Mouse (Mus musculus) MEL (cell line): ENCODE results near the gene Plbd2. TPM values are rescaled to one million over a fixed set of nuclear protein-coding genes. Genes with fewer than 3 reads are reported as not detected.

Experiments
- DNase-seq: peaks from one replicate; pipeline ENCODE4 v3.0.0; 2011; ENCODE audit warnings: low read depth, low spot score
- H3K27ac ChIP-seq: 2 replicates; pipeline ENCODE4 v1.5.1; 2012; ENCODE audit warnings: low read depth, mild to moderate bottlenecking, control low read depth, low read length, moderate library complexity; ENCODE audit not compliant: control insufficient read depth
- H3K27me3 ChIP-seq, 2 experiments: fragments of 150-350 bp in 1 of 2; sonication (generic) in 1 of 2; 2 replicates each; pipeline ENCODE4 v1.6.1; 2012; ENCODE audit warnings: low read length in 2 of 2, mild to moderate bottlenecking in 2 of 2, improper control_type of control experiment in 1 of 2, moderate library complexity in 1 of 2; ENCODE audit not compliant: insufficient read depth in 2 of 2, control insufficient read depth in 1 of 2
- H3K36me3 ChIP-seq, 2 experiments: 2 replicates each; pipeline ENCODE4 v1.6.1; 2012 to 2014; ENCODE audit warnings: low read length in 2 of 2, improper control_type of control experiment in 1 of 2, inconsistent platforms in 1 of 2, mild to moderate bottlenecking in 1 of 2; ENCODE audit not compliant: insufficient read depth in 2 of 2, control insufficient read depth in 1 of 2
- H3K4me1 ChIP-seq, 2 experiments: fragments of 150-350 bp in 1 of 2; sonication (generic) in 1 of 2; 2 replicates each; pipeline ENCODE4 v1.6.1; 2012; ENCODE audit warnings: low read length in 2 of 2, improper control_type of control experiment in 1 of 2, mild to moderate bottlenecking in 1 of 2; ENCODE audit not compliant: insufficient read depth in 2 of 2, control insufficient read depth in 1 of 2
- H3K4me3 ChIP-seq, 2 experiments: fragments of 150-350 bp in 1 of 2; sonication (generic) in 1 of 2; 2 replicates each; pipeline ENCODE4 v1.5.1; 2012; ENCODE audit warnings: low read depth in 2 of 2, low read length in 2 of 2, mild to moderate bottlenecking in 2 of 2, moderate library complexity in 2 of 2, control low read depth in 1 of 2, improper control_type of control experiment in 1 of 2; ENCODE audit not compliant: control insufficient read depth in 1 of 2, insufficient read depth in 1 of 2
- H3K79me2 ChIP-seq: 2 replicates; pipeline ENCODE4 v1.6.1; 2012; ENCODE audit warnings: mild to moderate bottlenecking, low read length, moderate library complexity; ENCODE audit not compliant: control insufficient read depth, poor library complexity, insufficient read depth
- H3K9ac ChIP-seq: 2 replicates; pipeline ENCODE4 v1.6.1; 2012; ENCODE audit warnings: low read depth, mild to moderate bottlenecking, control low read depth, low read length, moderate library complexity; ENCODE audit not compliant: control insufficient read depth, poor library complexity, severe bottlenecking
- H3K9me3 ChIP-seq: fragments of 150-350 bp; sonication (generic); replicated peaks from 2 replicates; pipeline ENCODE4 v1.6.1; 2012; ENCODE audit warnings: mild to moderate bottlenecking, low read length, improper control_type of control experiment, moderate library complexity; ENCODE audit not compliant: insufficient read depth
- CHD2 ChIP-seq: IDR thresholded peaks from 2 replicates; pipeline ENCODE4 v1.6.1; 2011; ENCODE audit warnings: low read length, improper control_type of control experiment
- CTCF ChIP-seq, 3 experiments: IDR thresholded peaks in 2 of 3; conservative IDR thresholded peaks in 1 of 3; 2 replicates each; pipeline ENCODE4 v1.5.1; 2011 to 2012; ENCODE audit warnings: low read length in 3 of 3, low read depth in 2 of 3, mild to moderate bottlenecking in 2 of 3, improper control_type of control experiment in 1 of 3, inconsistent platforms in 1 of 3, mixed read lengths in 1 of 3, moderate library complexity in 1 of 3; ENCODE audit not compliant: control insufficient read depth in 1 of 3, insufficient read depth in 1 of 3, poor library complexity in 1 of 3, severe bottlenecking in 1 of 3
- E2F4 ChIP-seq: IDR thresholded peaks from 2 replicates; pipeline ENCODE4 v1.6.1; 2011; ENCODE audit warnings: low read depth, low read length, improper control_type of control experiment, borderline replicate concordance
- ELF1 ChIP-seq: IDR thresholded peaks from 2 replicates; pipeline ENCODE4 v1.6.1; 2014; ENCODE audit warnings: low read depth, mild to moderate bottlenecking, inconsistent platforms, low read length, improper control_type of control experiment, moderate library complexity
- EP300 ChIP-seq, 2 experiments: IDR thresholded peaks; 2 replicates each; pipeline ENCODE4 v1.6.1; 2011; ENCODE audit warnings: improper control_type of control experiment in 2 of 2, low read length in 2 of 2, low read depth in 1 of 2, mild to moderate bottlenecking in 1 of 2
- ETS1 ChIP-seq: IDR thresholded peaks from 2 replicates; pipeline ENCODE4 v1.6.1; 2012; ENCODE audit warnings: low read depth, mild to moderate bottlenecking, inconsistent platforms, low read length, improper control_type of control experiment, moderate library complexity
- GABPA ChIP-seq: IDR thresholded peaks from 2 replicates; pipeline ENCODE4 v1.6.1; 2012; ENCODE audit warnings: low read depth, mild to moderate bottlenecking, inconsistent platforms, low read length, improper control_type of control experiment, moderate library complexity
- GATA1 ChIP-seq: IDR thresholded peaks from 2 replicates; pipeline ENCODE4 v1.6.1; 2011; ENCODE audit warnings: low read depth, low read length, improper control_type of control experiment
- HCFC1 ChIP-seq: IDR thresholded peaks from 2 replicates; pipeline ENCODE4 v1.6.1; 2012; ENCODE audit warnings: low read depth, mild to moderate bottlenecking, inconsistent platforms, low read length, improper control_type of control experiment, moderate library complexity
- JUND ChIP-seq: IDR thresholded peaks from 2 replicates; pipeline ENCODE4 v1.6.1; 2011; ENCODE audit warnings: low read depth, mild to moderate bottlenecking, improper control_type of control experiment, low read length
- KAT2A ChIP-seq: conservative IDR thresholded peaks from 2 replicates; pipeline ENCODE4 v1.6.1; 2012; ENCODE audit warnings: low read depth, low read length, improper control_type of control experiment, inconsistent platforms
- MAFK ChIP-seq: IDR thresholded peaks from 2 replicates; pipeline ENCODE4 v1.6.1; 2011; ENCODE audit warnings: low read depth, mild to moderate bottlenecking, low read length, improper control_type of control experiment, borderline replicate concordance
- MAX ChIP-seq: IDR thresholded peaks from 2 replicates; pipeline ENCODE4 v1.6.1; 2011; ENCODE audit warnings: low read length, improper control_type of control experiment
- MAZ ChIP-seq: IDR thresholded peaks from 2 replicates; pipeline ENCODE4 v1.6.1; 2012; ENCODE audit warnings: low read depth, mild to moderate bottlenecking, inconsistent platforms, low read length, improper control_type of control experiment
- MYB ChIP-seq: IDR thresholded peaks from 2 replicates; pipeline ENCODE4 v1.6.1; 2011; ENCODE audit warnings: mild to moderate bottlenecking, low read depth, low read length, improper control_type of control experiment
- MYC ChIP-seq: IDR thresholded peaks from 2 replicates; pipeline ENCODE4 v1.6.1; 2011; ENCODE audit warnings: low read depth, mild to moderate bottlenecking, low read length, improper control_type of control experiment, moderate library complexity
- NELFE ChIP-seq: IDR thresholded peaks from 2 replicates; pipeline ENCODE4 v1.6.1; 2011; ENCODE audit warnings: low read depth, low read length, improper control_type of control experiment
- NRF1 ChIP-seq: IDR thresholded peaks from 2 replicates; pipeline ENCODE4 v1.6.1; 2014; ENCODE audit warnings: low read depth, mild to moderate bottlenecking, inconsistent platforms, low read length, improper control_type of control experiment, moderate library complexity; ENCODE audit not compliant: poor library complexity, insufficient read depth, severe bottlenecking
- POLR2A ChIP-seq, 2 experiments: IDR thresholded peaks; 2 replicates each; pipeline ENCODE4 v1.6.1; 2011 to 2012; ENCODE audit warnings: low read length in 2 of 2, mild to moderate bottlenecking in 2 of 2, control low read depth in 1 of 2, improper control_type of control experiment in 1 of 2, low read depth in 1 of 2, moderate library complexity in 1 of 2; ENCODE audit not compliant: control insufficient read depth in 1 of 2, insufficient read depth in 1 of 2, poor library complexity in 1 of 2
- RAD21 ChIP-seq: IDR thresholded peaks from 2 replicates; pipeline ENCODE4 v1.6.1; 2011; ENCODE audit warnings: mild to moderate bottlenecking, low read depth, low read length, improper control_type of control experiment
- RCOR1 ChIP-seq: IDR thresholded peaks from 2 replicates; pipeline ENCODE4 v1.6.1; 2012; ENCODE audit warnings: low read depth, mild to moderate bottlenecking, inconsistent platforms, low read length, improper control_type of control experiment
- UBTF ChIP-seq: IDR thresholded peaks from 2 replicates; pipeline ENCODE4 v1.6.1; 2012; ENCODE audit warnings: low read depth, mild to moderate bottlenecking, inconsistent platforms, low read length, improper control_type of control experiment, moderate library complexity, borderline replicate concordance; ENCODE audit not compliant: insufficient read depth
- USF2 ChIP-seq, 2 experiments: IDR thresholded peaks; 2 replicates each; pipeline ENCODE4 v1.6.1; 2011 to 2012; ENCODE audit warnings: improper control_type of control experiment in 2 of 2, low read length in 2 of 2, borderline replicate concordance in 1 of 2, inconsistent platforms in 1 of 2, low read depth in 1 of 2, mild to moderate bottlenecking in 1 of 2; ENCODE audit not compliant: insufficient read depth in 1 of 2
- ZMIZ1 ChIP-seq: IDR thresholded peaks from 2 replicates; pipeline ENCODE4 v1.6.1; 2012; ENCODE audit warnings: low read depth, mild to moderate bottlenecking, inconsistent platforms, low read length, improper control_type of control experiment, moderate library complexity
- ZNF384 ChIP-seq: IDR thresholded peaks from 2 replicates; pipeline ENCODE4 v1.6.1; 2012; ENCODE audit warnings: low read depth, mild to moderate bottlenecking, inconsistent platforms, low read length, improper control_type of control experiment
- polyA plus RNA-seq, 2 experiments: library from polyadenylated mRNA; stranded (reverse) in 1 of 2; unstranded in 1 of 2; fragments of >175 nt in 1 of 2; fragments of >200 nt in 1 of 2; gene quantifications; 2 replicates each; pipeline versions ENCODE4 v1.2.1 to v1.2.4; 2012; ENCODE audit warnings: low replicate concordance in 2 of 2, low read depth in 1 of 2; ENCODE audit not compliant: insufficient read length in 2 of 2, insufficient read depth in 1 of 2, missing spikeins in 1 of 2
- total RNA-seq: library from RNA; depleted of rRNA; stranded (reverse); fragments of 300-350 nt; gene quantifications from 2 replicates; pipeline ENCODE4 v1.2.3, GENCODE M21; 2012

Gene Plbd2
- total and polyA plus RNA-seq, 3 experiments: 10.1 to 30.5 TPM; not detected in 1

GRCm38 (mm10) chr5:120436885-120437495 is 66.4 kb downstream of the Plbd2 start:
- DNase-seq: no peak
- Histone ChIP-seq H3K27me3 (no peaks in the 10 kb centered on the region), H3K9ac (no peak overlapping the region), H3K9me3 (no peaks in the 10 kb centered on the region), H3K79me2 (no peaks in the 10 kb centered on the region)
- TF ChIP-seq RCOR1 (no peak), JUND (no peak), KAT2A (no peak), USF2 (IDR thresholded peaks at IDR 0.05; ENCODE audit: borderline replicate concordance in 1 of 2, insufficient read depth in 1 of 2, low read depth in 1 of 2, low read length in 2 of 2) (no peak), MAFK (no peak), POLR2A (IDR thresholded peaks at IDR 0.05; ENCODE audit: control insufficient read depth in 1 of 2, insufficient read depth in 1 of 2, low read depth in 1 of 2, low read length in 2 of 2, poor library complexity in 1 of 2) (no peak), MYB (no peak), GATA1 (no peak), ZMIZ1 (no peak), MAZ (no peak), MAX (no peak), UBTF (no peak), CTCF (IDR thresholded peaks at IDR 0.05 in 2 of 3, conservative IDR thresholded peaks at IDR 0.05 in 1 of 3; ENCODE audit: control insufficient read depth in 1 of 3, insufficient read depth in 1 of 3, low read depth in 2 of 3, low read length in 3 of 3, poor library complexity in 1 of 3, severe bottlenecking in 1 of 3) (no peak), ZNF384 (no peak), CHD2 (no peak), ETS1 (no peak), HCFC1 (no peak), ELF1 (no peak), GABPA (no peak), E2F4 (no peak)
- TF ChIP-seq, all 39 proteins: peak for 0
- Histone ChIP-seq H3K27ac (no peak overlapping the region), H3K4me3 (no peak overlapping the region), H3K36me3 (no peaks in the 10 kb centered on the region), H3K4me1 (no peaks in the 10 kb centered on the region)

- Histone ChIP-seq H3K9ac (no peak overlapping the region), H3K9me3 (no peaks in the 10 kb centered on the region), H3K27me3 (no peaks in the 10 kb centered on the region), H3K27ac (no peak overlapping the region), H3K4me1 (no peaks in the 10 kb centered on the region), H3K36me3 (no peaks in the 10 kb centered on the region), H3K4me3 (no peak overlapping the region), H3K79me2 (no peaks in the 10 kb centered on the region)
- no peak for DNase-seq
- TF ChIP-seq MYB (no peak), EP300 (IDR thresholded peaks at IDR 0.05; ENCODE audit: low read depth in 1 of 2, low read length in 2 of 2) (no peak), NELFE (no peak), JUND (no peak), KAT2A (no peak), NRF1 (no peak), ELF1 (no peak), RAD21 (no peak), USF2 (IDR thresholded peaks at IDR 0.05; ENCODE audit: borderline replicate concordance in 1 of 2, insufficient read depth in 1 of 2, low read depth in 1 of 2, low read length in 2 of 2) (no peak), MYC (no peak), CTCF (IDR thresholded peaks at IDR 0.05 in 2 of 3, conservative IDR thresholded peaks at IDR 0.05 in 1 of 3; ENCODE audit: control insufficient read depth in 1 of 3, insufficient read depth in 1 of 3, low read depth in 2 of 3, low read length in 3 of 3, poor library complexity in 1 of 3, severe bottlenecking in 1 of 3) (no peak)
These were observed 67.5 kb downstream of the Plbd2 start for GRCm38 (mm10) chr5:120435731-120436501.
